Mouse (Mus musculus) cerebellum, adult 9-11 months (tissue): ENCODE results near the gene Ypel1.
A peak's percentile ranks its signal among the peaks of the same experiment; 100 is the strongest.

Experiments
- DNase-seq: peaks from one replicate; pipeline ENCODE4 v3.0.0; 2022

Gene Ypel1

GRCm38 (mm10) chr16:17088346-17088745, 18.9 kb downstream of the Ypel1 start:
- DNase-seq: no peak

DNA sequence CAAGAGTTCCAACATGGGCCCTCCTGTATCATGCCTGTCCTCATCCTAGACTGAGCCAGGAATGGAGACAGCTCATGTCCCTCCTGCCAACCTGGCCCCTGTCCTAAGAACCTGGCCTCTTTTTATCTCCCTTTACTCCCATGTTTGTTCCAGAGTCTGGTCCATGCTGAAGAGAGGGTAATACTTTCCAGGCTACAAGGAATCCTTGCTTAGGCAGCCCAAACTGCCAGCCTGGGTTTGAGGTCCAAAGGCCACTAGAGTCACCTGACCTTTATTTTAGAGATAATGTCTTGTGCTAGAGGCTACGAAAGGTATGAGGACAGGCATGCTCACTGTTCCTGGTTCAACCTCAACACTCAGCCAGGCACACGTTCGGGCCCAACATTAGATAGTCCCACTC, 27.4 kb downstream of the Ypel1 start:
- no peak for DNase-seq

DNA sequence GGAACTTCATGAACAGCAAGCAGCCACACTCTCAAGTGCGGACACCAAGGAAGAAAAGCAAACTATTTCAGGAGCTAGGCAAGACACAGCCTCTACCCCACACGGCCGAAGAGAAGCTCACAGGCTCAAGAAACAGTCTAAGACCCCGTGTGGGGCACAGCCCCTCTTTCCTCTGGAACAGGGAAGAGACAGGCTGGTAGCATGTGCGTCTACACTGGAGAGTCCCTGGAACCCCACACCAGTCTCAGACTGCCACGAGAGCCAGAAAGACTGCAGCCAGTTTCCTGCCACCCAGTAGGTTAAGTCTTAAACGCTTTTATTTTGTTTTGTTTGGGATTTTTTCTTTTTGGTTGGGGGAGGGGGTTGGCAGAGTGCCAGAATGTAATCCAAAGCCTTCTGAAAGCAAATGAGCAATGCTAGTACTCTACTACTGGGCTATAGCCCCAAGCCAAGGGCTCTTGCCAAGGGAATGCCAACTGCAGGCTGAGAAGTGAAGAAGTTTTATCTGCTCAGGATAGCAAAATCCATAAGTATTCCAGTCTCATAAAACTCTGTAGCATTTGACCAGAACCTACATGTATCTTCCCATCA, 33.2 kb downstream of the Ypel1 start:
- DNase-seq: no peak

GRCm38 (mm10) chr16:17104600-17104999, 35.1 kb downstream of the Ypel1 start:
- DNase-seq: no peak

DNA sequence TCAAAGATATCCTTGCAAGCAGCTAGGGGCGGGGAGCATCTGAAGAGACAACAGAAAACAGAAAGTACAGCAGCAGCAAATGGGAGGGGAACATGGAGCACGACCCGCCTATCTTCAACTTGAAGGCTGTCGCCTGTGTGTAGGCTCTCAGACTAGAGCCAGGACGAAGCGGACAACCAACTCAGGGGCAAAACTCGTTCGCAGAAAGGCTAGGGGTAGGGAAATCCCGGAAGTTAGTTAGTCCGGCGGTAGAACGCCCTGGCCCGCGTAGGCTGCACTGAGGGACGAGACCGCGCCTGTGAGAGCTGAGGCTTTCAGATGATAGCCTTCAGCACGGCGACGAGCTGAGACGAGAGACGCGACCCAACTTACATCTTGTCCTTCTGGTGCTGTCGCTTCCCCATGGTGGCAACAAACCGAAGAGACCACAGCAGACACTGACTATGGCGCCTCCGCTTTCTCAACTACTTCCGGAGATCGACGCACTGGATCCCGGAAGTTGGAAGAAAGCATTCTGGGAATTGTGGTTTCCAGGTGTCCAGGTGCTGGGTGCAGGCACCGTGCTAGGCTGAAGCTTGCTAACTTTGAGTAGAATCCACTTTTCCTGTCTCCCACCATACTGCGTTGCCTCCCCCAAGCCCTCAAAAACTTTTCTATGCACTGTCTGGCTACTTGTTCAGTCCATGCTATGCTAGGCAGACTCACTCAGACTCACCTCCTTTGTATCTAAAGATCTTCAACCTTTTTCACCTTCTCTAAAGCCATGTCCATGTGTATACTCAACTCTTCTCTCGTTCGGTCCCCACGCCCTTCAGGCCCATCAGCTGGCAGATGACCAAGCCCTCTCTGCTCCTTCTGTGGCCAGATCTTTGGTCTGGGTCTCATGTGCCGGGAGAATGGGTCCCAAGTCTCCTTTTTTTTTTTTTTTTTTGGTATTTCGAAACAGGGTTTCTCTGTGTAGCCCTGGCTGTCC, 41.6 kb downstream of the Ypel1 start, which contains the start of gene Ppil2:
TSS of gene Ppil2 (minus strand) at position 487 of the 973 bp plus-strand sequence.
- DNase-seq: peak; percentile 78

GRCm38 (mm10) chr16:17117309-17117799, 47.9 kb downstream of the Ypel1 start:
- no peak for DNase-seq

DNA sequence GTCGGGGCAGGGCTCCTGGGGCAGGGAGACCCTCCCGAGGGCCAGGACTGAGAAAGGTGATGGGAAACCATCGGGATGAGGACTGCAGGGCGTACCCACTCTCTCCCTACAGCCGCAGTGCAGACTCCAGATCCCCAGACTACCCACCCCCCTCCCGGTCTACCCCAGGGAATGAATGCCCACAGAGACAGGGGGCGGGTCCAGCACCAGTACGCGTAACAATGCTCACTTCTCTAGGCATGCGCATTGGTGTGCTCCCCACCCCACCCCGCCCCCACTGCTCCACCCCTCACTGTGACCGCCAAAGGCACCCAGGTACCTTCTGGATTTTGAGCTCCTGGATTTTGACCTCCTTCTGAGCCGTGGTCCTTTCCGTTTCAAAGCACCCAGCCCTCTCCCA, 52.1 kb downstream of the Ypel1 start:
- no peak for DNase-seq

DNA sequence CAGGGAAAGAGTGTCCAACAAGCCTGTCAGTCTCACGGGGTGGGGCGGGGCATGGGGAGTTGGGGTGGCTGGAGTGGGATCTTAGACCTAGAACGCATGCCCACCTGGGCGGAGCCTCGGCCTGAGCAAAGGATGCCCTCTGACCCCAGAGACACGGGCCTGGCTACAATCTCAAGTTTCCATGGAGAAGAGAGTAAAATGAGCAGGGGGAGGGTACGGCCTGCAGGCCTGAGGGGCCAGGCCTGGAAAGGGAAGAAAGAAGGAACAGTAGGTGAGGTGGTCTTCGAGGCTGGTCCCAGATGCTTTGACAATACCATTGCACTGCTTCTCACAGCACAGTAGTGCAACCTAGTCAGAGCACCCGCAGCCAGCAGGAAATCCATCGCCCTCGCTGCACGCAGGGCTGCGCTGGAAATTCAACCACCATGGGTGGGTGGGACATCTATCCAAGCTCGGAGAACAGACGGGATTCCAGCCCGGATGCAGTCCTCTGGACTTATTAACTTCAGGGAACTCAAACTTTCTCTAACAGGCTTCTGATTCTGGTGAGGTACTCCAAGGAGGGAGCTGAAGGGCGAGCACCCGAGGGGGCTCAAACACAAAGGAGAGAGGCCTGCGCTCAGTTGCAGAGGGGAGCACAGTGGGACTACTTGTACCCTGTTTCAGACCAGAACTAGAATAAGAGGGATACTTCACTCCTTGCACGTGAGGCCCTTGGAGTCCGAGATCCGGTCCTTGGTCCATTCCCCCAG, 54.8 kb downstream of the Ypel1 start:
- DNase-seq: no peak

DNA sequence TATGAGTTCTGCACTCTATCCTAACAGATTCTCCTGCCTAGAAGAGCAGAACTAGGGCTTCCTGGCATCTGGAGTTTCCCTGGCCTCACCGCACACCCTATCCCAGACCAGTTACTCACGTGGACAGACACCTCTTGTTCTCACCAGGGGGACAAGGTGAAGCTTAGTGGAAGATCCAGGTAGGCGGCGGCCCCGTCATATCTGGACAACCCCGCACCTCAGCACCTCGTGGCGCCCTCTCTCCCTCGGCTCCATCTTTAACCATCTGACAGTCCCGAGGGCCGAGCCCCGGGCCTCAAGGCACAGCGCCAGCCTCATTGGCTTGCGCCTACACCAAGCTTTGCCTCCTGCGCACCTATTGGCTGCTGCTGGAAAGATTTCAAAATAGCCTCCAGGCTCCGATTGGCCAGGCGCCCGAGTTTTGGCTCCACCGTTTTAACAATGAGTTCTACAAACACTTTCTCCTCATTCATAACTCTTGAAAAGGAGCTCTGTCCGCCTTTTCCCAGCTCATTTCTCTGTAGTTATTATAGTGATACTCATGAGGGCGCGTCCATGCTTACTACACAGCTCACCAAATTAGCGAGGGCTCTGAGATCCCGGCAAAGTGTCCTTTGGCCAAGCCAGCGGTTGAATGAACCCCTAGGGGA, 55.5 kb downstream of the Ypel1 start, which contains the start of gene 2610318N02Rik:
TSS of gene 2610318N02Rik (minus strand) at position 297 of the 650 bp plus-strand sequence.
- peak; percentile 65 for DNase-seq

GRCm38 (mm10) chr16:17127292-17127691, 57.8 kb downstream of the Ypel1 start:
- no peak for DNase-seq

GRCm38 (mm10) chr16:17131191-17132088, 61.9 kb downstream of the Ypel1 start:
- DNase-seq: peak; percentile 53

- peak; percentile 97 for DNase-seq
Observed at GRCm38 (mm10) chr16:17132089-17132905, 62.8 kb downstream of the Ypel1 start, which contains the start of gene Sdf2l1. Gene Sdf2l1, minus strand, starts transcription at chr16:17132383.

GRCm38 (mm10) chr16:17132906-17133200, 63.4 kb downstream of the Ypel1 start:
- no peak for DNase-seq
